Mouse (Mus musculus): ENCODE measurements at regions not wholly inside any gene's neighbourhood (a gene's known extent, or its start where the extent isn't known, plus 50 kb on each side); places are given as distances from the start of the nearest gene placed in this dataset.

DNA sequence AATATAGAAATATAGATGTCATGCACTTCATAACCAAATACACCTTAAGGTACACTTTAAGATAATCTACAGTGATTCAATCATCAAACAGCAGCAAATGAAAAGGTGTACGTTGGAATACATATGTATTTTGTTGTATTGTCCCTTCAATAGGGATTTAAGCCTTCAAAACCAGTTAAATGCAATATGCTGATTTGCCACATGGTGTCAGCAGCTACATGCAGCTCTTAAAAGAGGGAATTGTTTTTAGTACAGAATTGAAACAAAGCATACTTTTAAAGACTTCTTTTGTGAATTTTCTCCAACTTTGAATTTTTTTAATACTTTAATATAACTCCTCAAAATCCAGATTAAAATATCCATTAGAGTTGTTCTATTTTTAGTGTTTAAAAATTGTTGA, 3857.1 kb downstream of the 9330182O14Rik start:
- TF ChIP-seq POLR2A (IDR thresholded peaks at IDR 0.05; ENCODE audit: insufficient read depth, low read depth, low read length) (no peak), CTCF (IDR thresholded peaks at IDR 0.05; ENCODE audit: insufficient read depth, low read depth, low read length) (no peak)
